Mouse (Mus musculus): ENCODE data around the gene Marveld1. TPM values are rescaled to one million over a fixed set of nuclear protein-coding genes. Genes with fewer than 3 reads are reported as not detected.

The Marveld1 gene
- 1.6 TPM in 2 replicates for polyA plus RNA-seq (2015; fragmentation: Nextera tagmentation; extraction: Ambion mirVana)

DNA sequence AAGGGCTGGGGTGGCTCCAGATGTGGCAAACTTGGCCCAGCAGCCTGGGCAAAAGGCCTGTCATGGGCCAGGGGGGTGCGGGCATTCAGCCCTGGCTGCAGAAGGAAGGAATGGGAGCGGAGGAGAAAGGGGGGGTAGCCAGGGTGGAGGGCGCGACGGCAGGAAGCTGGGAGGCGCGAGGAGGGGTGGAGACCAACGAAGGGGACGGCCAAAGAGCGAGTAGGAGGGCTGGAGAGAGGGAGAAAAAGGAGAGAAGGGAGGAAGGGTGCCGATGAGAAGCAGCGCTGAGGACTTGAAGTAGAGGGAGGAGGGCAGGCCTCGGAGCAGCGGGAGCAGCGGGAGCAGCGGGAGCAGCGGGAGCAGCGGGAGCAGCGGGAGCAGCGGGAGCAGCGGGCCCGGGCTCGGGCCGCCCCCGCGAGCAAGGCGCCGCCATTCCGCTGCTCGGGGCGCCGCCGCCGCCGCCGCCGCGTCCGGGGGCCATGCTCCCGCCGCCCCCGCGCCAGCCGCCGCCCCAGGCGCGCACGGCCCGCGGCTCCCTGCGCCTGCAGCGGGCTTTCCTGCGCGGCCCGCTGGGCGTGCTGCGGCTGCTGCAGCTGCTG is at the start of gene Marveld1:
Gene Marveld1, plus strand, starts transcription at position 231 of the 599 bp plus-strand sequence.
- peaks cover 46% of the 10 kb centered on the region for H3K4me1 ChIP-seq (replicated peaks)
- peak within 1 kb of the TSS; percentile 78 for H3K4me2 ChIP-seq
- H3K36me3 ChIP-seq, result 0 out of 2 replicates have a peak, but pooled peaks cover 2% of the 10 kb centered on the region
- H3K27me3 ChIP-seq, result peaks cover 52% of the 10 kb centered on the region
- WGBS (ENCODE audit: insufficient replicate concordance), result under 1% methylated on average over 35 of the region's 57 CpGs
- no peaks in the 10 kb centered on the region for H3K9me3 ChIP-seq (replicated peaks)
- peak within 1 kb of the TSS; percentile 65 for H3K4me3 ChIP-seq (replicated peaks)
- peak within 1 kb of the TSS; percentile 65 for H3K27ac ChIP-seq
- DNase-seq, result no peak
- H3K9ac ChIP-seq, result peak within 1 kb of the TSS; percentile 73
- peak; percentile 44 for ATAC-seq (ENCODE audit: low read depth)

DNA sequence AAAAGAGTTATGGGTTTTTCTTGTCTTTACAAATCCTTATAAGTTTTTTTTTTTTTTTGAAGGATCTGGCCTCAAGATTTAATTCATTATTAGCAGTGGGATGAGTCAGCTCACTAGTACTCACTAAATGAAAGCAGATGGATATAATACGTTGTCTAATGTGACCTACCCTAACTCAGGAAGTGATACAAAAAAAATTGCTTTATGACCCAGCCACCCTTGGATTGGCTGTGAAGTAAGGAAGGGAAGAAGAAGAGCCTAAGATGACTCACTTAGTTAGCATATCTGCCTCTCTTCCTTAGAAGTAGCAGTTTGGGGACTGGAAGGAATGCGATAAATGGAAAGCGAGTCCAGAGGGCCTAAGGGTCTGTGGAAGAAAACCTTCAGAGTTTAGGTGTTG is 47.8 kb upstream of the Marveld1 start:
- no peak overlapping the region for H3K4me2 ChIP-seq
- no peak overlapping the region for H3K27ac ChIP-seq
- H3K9ac ChIP-seq, result no peak overlapping the region
- H3K4me1 ChIP-seq (replicated peaks), result 0 out of 2 replicates have a peak, but pooled peaks cover 4% of the 10 kb centered on the region
- no peak overlapping the region for H3K4me3 ChIP-seq (replicated peaks)
- WGBS (ENCODE audit: insufficient replicate concordance), result 77% methylated on average over 3 of the region's 3 CpGs
- DNase-seq (no peak), ATAC-seq (ENCODE audit: low read depth) (no peak)
- H3K27me3 ChIP-seq, result no peaks in the 10 kb centered on the region
- peaks cover 18% of the 10 kb centered on the region for H3K36me3 ChIP-seq
- no peaks in the 10 kb centered on the region for H3K9me3 ChIP-seq (replicated peaks)

GRCm38 (mm10) chr19:42104681-42105080 is 42.5 kb upstream of the Marveld1 start:
- DNase-seq, result no peak
- H3K9ac ChIP-seq, result no peak overlapping the region
- H3K27ac ChIP-seq, result no peak overlapping the region
- H3K4me1 ChIP-seq (replicated peaks), result no peaks in the 10 kb centered on the region
- 85% methylated on average over 9 of the region's 9 CpGs for WGBS (ENCODE audit: insufficient replicate concordance)
- ATAC-seq (ENCODE audit: low read depth), result no peak
- no peaks in the 10 kb centered on the region for H3K27me3 ChIP-seq
- peaks cover 32% of the 10 kb centered on the region for H3K36me3 ChIP-seq
- no peak overlapping the region for H3K4me3 ChIP-seq (replicated peaks)
- H3K9me3 ChIP-seq (replicated peaks), result no peaks in the 10 kb centered on the region
- no peak overlapping the region for H3K4me2 ChIP-seq

GRCm38 (mm10) chr19:42115783-42116335 is 31.3 kb upstream of the Marveld1 start:
- DNase-seq (no peak), ATAC-seq (ENCODE audit: low read depth) (no peak)
- Histone ChIP-seq H3K27me3 (no peaks in the 10 kb centered on the region), H3K4me3 (replicated peaks) (no peak overlapping the region), H3K36me3 (peaks cover 55% of the 10 kb centered on the region), H3K9me3 (replicated peaks) (no peaks in the 10 kb centered on the region), H3K27ac (no peak overlapping the region), H3K4me1 (replicated peaks) (peaks cover 7% of the 10 kb centered on the region; the same call in 1 of the 2 replicates), H3K4me2 (no peak overlapping the region), H3K9ac (no peak overlapping the region)
- 72% methylated on average over 4 of the region's 4 CpGs for WGBS (ENCODE audit: insufficient replicate concordance)

DNA sequence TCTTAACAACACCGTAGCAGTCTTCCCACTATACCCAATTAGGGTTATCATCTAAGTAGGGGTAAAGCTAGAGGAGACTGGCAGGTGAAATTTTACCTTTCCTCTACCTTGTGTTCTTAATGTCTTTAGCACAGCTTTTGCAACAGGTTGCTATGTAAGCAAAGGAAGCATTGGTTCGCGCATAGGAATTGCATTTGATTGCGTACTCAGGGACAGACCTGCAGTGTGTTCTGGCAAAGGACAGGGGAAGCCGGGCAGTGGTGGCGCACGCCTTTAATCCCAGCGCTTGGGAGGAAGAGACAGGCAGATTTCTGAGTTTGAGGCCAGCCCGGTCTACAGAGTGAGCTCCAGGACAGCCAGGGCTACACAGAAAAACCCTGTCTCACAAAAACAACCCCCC is 29.1 kb upstream of the Marveld1 start:
- H3K36me3 ChIP-seq, result peaks cover 68% of the 10 kb centered on the region
- no peak for DNase-seq

DNA sequence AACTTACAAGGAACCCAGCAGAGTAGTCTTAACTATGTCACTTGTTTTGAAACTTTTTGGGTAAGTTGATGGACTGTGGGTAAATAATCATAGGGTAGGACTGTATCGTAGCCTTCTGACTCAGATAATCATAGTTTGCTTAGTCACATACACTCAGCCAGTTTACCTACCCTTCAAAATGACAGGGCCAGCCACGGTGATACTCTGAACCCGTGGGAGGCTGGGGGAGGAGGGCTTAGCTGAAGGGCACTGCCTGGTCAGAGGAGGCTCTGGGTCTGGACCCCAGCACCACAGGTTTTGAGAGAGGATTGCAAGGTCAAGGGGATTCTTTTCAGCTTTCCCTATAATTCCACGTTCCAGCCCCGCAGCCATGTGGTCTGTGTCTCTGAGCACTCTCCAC is 28.6 kb upstream of the Marveld1 start:
- Histone ChIP-seq H3K27me3 (no peaks in the 10 kb centered on the region), H3K9ac (no peak overlapping the region), H3K36me3 (peaks cover 68% of the 10 kb centered on the region), H3K9me3 (replicated peaks) (no peaks in the 10 kb centered on the region), H3K4me2 (no peak overlapping the region), H3K4me1 (replicated peaks) (peaks cover 7% of the 10 kb centered on the region; the same call in 1 of the 2 replicates), H3K4me3 (replicated peaks) (no peak overlapping the region), H3K27ac (peak overlapping the region; percentile 43; the same call in 1 of the 2 replicates)
- WGBS (ENCODE audit: insufficient replicate concordance), result 56% methylated on average over 5 of the region's 5 CpGs
- DNase-seq, result no peak
- peak; percentile 66 for ATAC-seq (ENCODE audit: low read depth)

More for the DNA sequence above, 29.1 kb upstream of the Marveld1 start:
- Histone ChIP-seq H3K9ac (no peak overlapping the region), H3K9me3 (replicated peaks) (no peaks in the 10 kb centered on the region), H3K27me3 (no peaks in the 10 kb centered on the region), H3K4me1 (replicated peaks) (peaks cover 7% of the 10 kb centered on the region; the same call in 1 of the 2 replicates), H3K4me3 (replicated peaks) (no peak overlapping the region), H3K4me2 (no peak overlapping the region), H3K27ac (peak overlapping the region; percentile 29; the same call in 1 of the 2 replicates)
- ATAC-seq (ENCODE audit: low read depth), result no peak
- 85% methylated on average over 9 of the region's 9 CpGs for WGBS (ENCODE audit: insufficient replicate concordance)

DNA sequence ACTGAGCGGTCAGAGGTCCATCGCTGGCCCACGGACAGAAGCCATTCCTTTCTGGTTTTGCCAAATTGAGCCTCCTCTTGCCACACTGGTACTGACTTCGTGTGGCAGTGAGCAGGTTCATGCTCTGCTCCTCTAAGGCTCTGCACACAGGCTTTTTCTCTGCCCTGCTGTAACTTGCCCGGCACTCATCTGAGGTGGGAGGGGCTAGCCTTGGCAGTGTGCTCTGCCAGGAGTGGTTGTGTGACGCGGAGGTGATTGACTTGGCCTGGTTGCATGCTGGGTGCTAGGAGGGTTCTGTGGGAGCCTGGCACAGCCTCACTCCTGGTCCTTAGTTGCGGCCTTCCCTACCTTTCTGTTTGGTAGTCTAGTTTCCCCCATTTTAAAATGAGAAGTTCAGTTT is 26.7 kb upstream of the Marveld1 start:
- no peak overlapping the region for H3K4me3 ChIP-seq (replicated peaks)
- no peak overlapping the region for H3K27ac ChIP-seq
- no peak for DNase-seq
- peaks cover 8% of the 10 kb centered on the region; the same call in 1 of the 2 replicates for H3K4me1 ChIP-seq (replicated peaks)
- H3K4me2 ChIP-seq, result no peak overlapping the region
- no peak overlapping the region for H3K9ac ChIP-seq
- ATAC-seq (ENCODE audit: low read depth), result no peak
- no peaks in the 10 kb centered on the region for H3K27me3 ChIP-seq
- 83% methylated on average over 8 of the region's 8 CpGs for WGBS (ENCODE audit: insufficient replicate concordance)
- H3K9me3 ChIP-seq (replicated peaks), result no peaks in the 10 kb centered on the region
- peaks cover 61% of the 10 kb centered on the region for H3K36me3 ChIP-seq

GRCm38 (mm10) chr19:42124684-42125083 is 22.5 kb upstream of the Marveld1 start:
- Histone ChIP-seq H3K4me1 (replicated peaks) (peaks cover 41% of the 10 kb centered on the region), H3K9ac (no peak overlapping the region), H3K36me3 (peaks cover 38% of the 10 kb centered on the region)

GRCm38 (mm10) chr19:42125501-42126218 is 21.5 kb upstream of the Marveld1 start:
- DNase-seq, result no peak
- Histone ChIP-seq H3K27me3 (no peaks in the 10 kb centered on the region), H3K4me2 (no peak overlapping the region), H3K9ac (no peak overlapping the region), H3K9me3 (replicated peaks) (no peaks in the 10 kb centered on the region), H3K4me3 (replicated peaks) (no peak overlapping the region), H3K27ac (no peak overlapping the region), H3K4me1 (replicated peaks) (peaks cover 49% of the 10 kb centered on the region), H3K36me3 (peaks cover 29% of the 10 kb centered on the region)
- WGBS (ENCODE audit: insufficient replicate concordance), result 59% methylated on average over 11 of the region's 11 CpGs
- no peak for ATAC-seq (ENCODE audit: low read depth)

More at GRCm38 (mm10) chr19:42124684-42125083, 22.5 kb upstream of the Marveld1 start:
- DNase-seq (no peak), ATAC-seq (ENCODE audit: low read depth) (no peak)
- H3K27ac ChIP-seq, result no peak overlapping the region
- no peak overlapping the region for H3K4me3 ChIP-seq (replicated peaks)
- no peak overlapping the region for H3K4me2 ChIP-seq
- WGBS (ENCODE audit: insufficient replicate concordance), result 81% methylated on average over 13 of the region's 13 CpGs
- no peaks in the 10 kb centered on the region for H3K27me3 ChIP-seq
- H3K9me3 ChIP-seq (replicated peaks), result no peaks in the 10 kb centered on the region

DNA sequence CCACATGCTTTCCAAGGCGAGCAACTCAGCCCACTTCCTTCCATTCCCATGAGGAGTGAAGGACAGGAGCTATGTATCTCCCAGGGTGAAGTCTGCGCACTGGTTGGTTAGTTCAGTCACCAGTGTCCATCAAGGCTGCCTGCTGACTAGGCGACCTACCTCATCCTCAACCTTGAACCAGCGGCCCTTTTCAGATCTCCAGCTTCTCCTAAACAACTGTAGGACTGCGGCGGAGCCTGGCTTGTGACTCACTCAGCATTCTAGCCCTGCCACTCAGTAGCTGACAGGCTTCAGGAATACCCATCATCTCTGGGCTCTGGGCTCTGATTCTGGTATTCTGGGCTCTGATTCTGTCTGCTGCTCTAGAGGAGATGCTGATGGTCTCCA is 21.0 kb upstream of the Marveld1 start:
- no peak overlapping the region for H3K4me3 ChIP-seq (replicated peaks)
- DNase-seq (no peak), ATAC-seq (ENCODE audit: low read depth) (no peak)
- no peak overlapping the region for H3K4me2 ChIP-seq
- no peaks in the 10 kb centered on the region for H3K27me3 ChIP-seq
- H3K36me3 ChIP-seq, result peaks cover 23% of the 10 kb centered on the region
- no peaks in the 10 kb centered on the region for H3K9me3 ChIP-seq (replicated peaks)
- WGBS (ENCODE audit: insufficient replicate concordance), result 74% methylated on average over 6 of the region's 6 CpGs
- H3K9ac ChIP-seq, result no peak overlapping the region
- peaks cover 49% of the 10 kb centered on the region for H3K4me1 ChIP-seq (replicated peaks)
- no peak overlapping the region for H3K27ac ChIP-seq

- Histone ChIP-seq H3K27me3 (no peaks in the 10 kb centered on the region), H3K4me3 (replicated peaks) (0 out of 2 replicates have a peak overlapping the region, but pooled peaks have one; percentile 75), H3K9ac (no peak overlapping the region), H3K4me2 (peak overlapping the region; percentile 100; the same call in 1 of the 2 replicates), H3K36me3 (peaks cover 17% of the 10 kb centered on the region), H3K4me1 (replicated peaks) (peaks cover 49% of the 10 kb centered on the region), H3K27ac (no peak overlapping the region; the same call in 1 of the 2 replicates), H3K9me3 (replicated peaks) (no peaks in the 10 kb centered on the region)
- 73% methylated on average over 5 of the region's 5 CpGs for WGBS (ENCODE audit: insufficient replicate concordance)
- DNase-seq (no peak), ATAC-seq (ENCODE audit: low read depth) (no peak)
These were observed 20.2 kb upstream of the Marveld1 start for GRCm38 (mm10) chr19:42127024-42127423.
